Mouse (Mus musculus) MEL (cell line): ENCODE measurements at regions not wholly inside any gene's neighbourhood (a gene's known extent, or its start where the extent isn't known, plus 50 kb on each side); places are given as distances from the start of the nearest gene placed in this dataset.

Experiments used
- DNase-seq: peaks from one replicate; pipeline ENCODE4 v3.0.0; 2011; ENCODE audit warnings: low read depth, low spot score
- H3K27ac ChIP-seq: 2 replicates; pipeline ENCODE4 v1.5.1; 2012; ENCODE audit warnings: low read depth, mild to moderate bottlenecking, control low read depth, low read length, moderate library complexity; ENCODE audit not compliant: control insufficient read depth
- H3K27me3 ChIP-seq, 2 experiments: fragments of 150-350 bp in 1 of 2; sonication (generic) in 1 of 2; 2 replicates each; pipeline ENCODE4 v1.6.1; 2012; ENCODE audit warnings: low read length in 2 of 2, mild to moderate bottlenecking in 2 of 2, improper control_type of control experiment in 1 of 2, moderate library complexity in 1 of 2; ENCODE audit not compliant: insufficient read depth in 2 of 2, control insufficient read depth in 1 of 2
- H3K36me3 ChIP-seq, 2 experiments: 2 replicates each; pipeline ENCODE4 v1.6.1; 2012 to 2014; ENCODE audit warnings: low read length in 2 of 2, improper control_type of control experiment in 1 of 2, inconsistent platforms in 1 of 2, mild to moderate bottlenecking in 1 of 2; ENCODE audit not compliant: insufficient read depth in 2 of 2, control insufficient read depth in 1 of 2
- H3K4me1 ChIP-seq, 2 experiments: fragments of 150-350 bp in 1 of 2; sonication (generic) in 1 of 2; 2 replicates each; pipeline ENCODE4 v1.6.1; 2012; ENCODE audit warnings: low read length in 2 of 2, improper control_type of control experiment in 1 of 2, mild to moderate bottlenecking in 1 of 2; ENCODE audit not compliant: insufficient read depth in 2 of 2, control insufficient read depth in 1 of 2
- H3K4me3 ChIP-seq, 2 experiments: fragments of 150-350 bp in 1 of 2; sonication (generic) in 1 of 2; 2 replicates each; pipeline ENCODE4 v1.5.1; 2012; ENCODE audit warnings: low read depth in 2 of 2, low read length in 2 of 2, mild to moderate bottlenecking in 2 of 2, moderate library complexity in 2 of 2, control low read depth in 1 of 2, improper control_type of control experiment in 1 of 2; ENCODE audit not compliant: control insufficient read depth in 1 of 2, insufficient read depth in 1 of 2
- H3K79me2 ChIP-seq: 2 replicates; pipeline ENCODE4 v1.6.1; 2012; ENCODE audit warnings: mild to moderate bottlenecking, low read length, moderate library complexity; ENCODE audit not compliant: control insufficient read depth, poor library complexity, insufficient read depth
- H3K9ac ChIP-seq: 2 replicates; pipeline ENCODE4 v1.6.1; 2012; ENCODE audit warnings: low read depth, mild to moderate bottlenecking, control low read depth, low read length, moderate library complexity; ENCODE audit not compliant: control insufficient read depth, poor library complexity, severe bottlenecking
- H3K9me3 ChIP-seq: fragments of 150-350 bp; sonication (generic); replicated peaks from 2 replicates; pipeline ENCODE4 v1.6.1; 2012; ENCODE audit warnings: mild to moderate bottlenecking, low read length, improper control_type of control experiment, moderate library complexity; ENCODE audit not compliant: insufficient read depth
- BHLHE40 ChIP-seq: IDR thresholded peaks from 2 replicates; pipeline ENCODE4 v1.6.1; 2012; ENCODE audit warnings: low read depth, mild to moderate bottlenecking, inconsistent platforms, low read length, improper control_type of control experiment, borderline replicate concordance
- CHD1 ChIP-seq: IDR thresholded peaks from 2 replicates; pipeline ENCODE4 v1.6.1; 2012; ENCODE audit warnings: low read depth, mild to moderate bottlenecking, inconsistent platforms, low read length, improper control_type of control experiment
- CHD2 ChIP-seq: IDR thresholded peaks from 2 replicates; pipeline ENCODE4 v1.6.1; 2011; ENCODE audit warnings: low read length, improper control_type of control experiment
- CTCF ChIP-seq, 3 experiments: IDR thresholded peaks in 2 of 3; conservative IDR thresholded peaks in 1 of 3; 2 replicates each; pipeline ENCODE4 v1.5.1; 2011 to 2012; ENCODE audit warnings: low read length in 3 of 3, low read depth in 2 of 3, mild to moderate bottlenecking in 2 of 3, improper control_type of control experiment in 1 of 3, inconsistent platforms in 1 of 3, mixed read lengths in 1 of 3, moderate library complexity in 1 of 3; ENCODE audit not compliant: control insufficient read depth in 1 of 3, insufficient read depth in 1 of 3, poor library complexity in 1 of 3, severe bottlenecking in 1 of 3
- E2F4 ChIP-seq: IDR thresholded peaks from 2 replicates; pipeline ENCODE4 v1.6.1; 2011; ENCODE audit warnings: low read depth, low read length, improper control_type of control experiment, borderline replicate concordance
- ELF1 ChIP-seq: IDR thresholded peaks from 2 replicates; pipeline ENCODE4 v1.6.1; 2014; ENCODE audit warnings: low read depth, mild to moderate bottlenecking, inconsistent platforms, low read length, improper control_type of control experiment, moderate library complexity
- EP300 ChIP-seq, 2 experiments: IDR thresholded peaks; 2 replicates each; pipeline ENCODE4 v1.6.1; 2011; ENCODE audit warnings: improper control_type of control experiment in 2 of 2, low read length in 2 of 2, low read depth in 1 of 2, mild to moderate bottlenecking in 1 of 2
- ETS1 ChIP-seq: IDR thresholded peaks from 2 replicates; pipeline ENCODE4 v1.6.1; 2012; ENCODE audit warnings: low read depth, mild to moderate bottlenecking, inconsistent platforms, low read length, improper control_type of control experiment, moderate library complexity
- GABPA ChIP-seq: IDR thresholded peaks from 2 replicates; pipeline ENCODE4 v1.6.1; 2012; ENCODE audit warnings: low read depth, mild to moderate bottlenecking, inconsistent platforms, low read length, improper control_type of control experiment, moderate library complexity
- GATA1 ChIP-seq: IDR thresholded peaks from 2 replicates; pipeline ENCODE4 v1.6.1; 2011; ENCODE audit warnings: low read depth, low read length, improper control_type of control experiment
- JUND ChIP-seq: IDR thresholded peaks from 2 replicates; pipeline ENCODE4 v1.6.1; 2011; ENCODE audit warnings: low read depth, mild to moderate bottlenecking, improper control_type of control experiment, low read length
- MAX ChIP-seq: IDR thresholded peaks from 2 replicates; pipeline ENCODE4 v1.6.1; 2011; ENCODE audit warnings: low read length, improper control_type of control experiment
- MAZ ChIP-seq: IDR thresholded peaks from 2 replicates; pipeline ENCODE4 v1.6.1; 2012; ENCODE audit warnings: low read depth, mild to moderate bottlenecking, inconsistent platforms, low read length, improper control_type of control experiment
- MEF2A ChIP-seq: IDR thresholded peaks from 2 replicates; pipeline ENCODE4 v1.6.1; 2014; ENCODE audit warnings: low read depth, mild to moderate bottlenecking, inconsistent platforms, low read length, improper control_type of control experiment; ENCODE audit not compliant: poor library complexity, insufficient replicate concordance, severe bottlenecking; ENCODE audit errors: extremely low read depth
- MXI1 ChIP-seq: IDR thresholded peaks from 2 replicates; pipeline ENCODE4 v1.6.1; 2011; ENCODE audit warnings: mild to moderate bottlenecking, low read depth, low read length, improper control_type of control experiment
- MYB ChIP-seq: IDR thresholded peaks from 2 replicates; pipeline ENCODE4 v1.6.1; 2011; ENCODE audit warnings: mild to moderate bottlenecking, low read depth, low read length, improper control_type of control experiment
- MYC ChIP-seq: IDR thresholded peaks from 2 replicates; pipeline ENCODE4 v1.6.1; 2011; ENCODE audit warnings: low read depth, mild to moderate bottlenecking, low read length, improper control_type of control experiment, moderate library complexity
- POLR2A ChIP-seq, 2 experiments: IDR thresholded peaks; 2 replicates each; pipeline ENCODE4 v1.6.1; 2011 to 2012; ENCODE audit warnings: low read length in 2 of 2, mild to moderate bottlenecking in 2 of 2, control low read depth in 1 of 2, improper control_type of control experiment in 1 of 2, low read depth in 1 of 2, moderate library complexity in 1 of 2; ENCODE audit not compliant: control insufficient read depth in 1 of 2, insufficient read depth in 1 of 2, poor library complexity in 1 of 2
- POLR2AphosphoS5 ChIP-seq: IDR thresholded peaks from 2 replicates; pipeline ENCODE4 v1.6.1; 2012; ENCODE audit warnings: low read depth, borderline replicate concordance, mild to moderate bottlenecking, inconsistent platforms, low read length, moderate library complexity, mixed read lengths
- RAD21 ChIP-seq: IDR thresholded peaks from 2 replicates; pipeline ENCODE4 v1.6.1; 2011; ENCODE audit warnings: mild to moderate bottlenecking, low read depth, low read length, improper control_type of control experiment
- RCOR1 ChIP-seq: IDR thresholded peaks from 2 replicates; pipeline ENCODE4 v1.6.1; 2012; ENCODE audit warnings: low read depth, mild to moderate bottlenecking, inconsistent platforms, low read length, improper control_type of control experiment
- SIN3A ChIP-seq: IDR thresholded peaks from 2 replicates; pipeline ENCODE4 v1.6.1; 2012; ENCODE audit warnings: low read length, improper control_type of control experiment, inconsistent platforms
- TAL1 ChIP-seq: IDR thresholded peaks from 2 replicates; pipeline ENCODE4 v1.6.1; 2012; ENCODE audit warnings: mild to moderate bottlenecking, inconsistent platforms, low read length, moderate library complexity, mixed read lengths
- TBP ChIP-seq: IDR thresholded peaks from 2 replicates; pipeline ENCODE4 v1.8.0; 2011; ENCODE audit warnings: low read depth, low read length, improper control_type of control experiment
- TCF12 ChIP-seq: IDR thresholded peaks from 2 replicates; pipeline ENCODE4 v1.6.1; 2014; ENCODE audit warnings: low read depth, mild to moderate bottlenecking, inconsistent platforms, low read length, improper control_type of control experiment, moderate library complexity
- USF1 ChIP-seq: IDR thresholded peaks from 2 replicates; pipeline ENCODE4 v1.6.1; 2014; ENCODE audit warnings: low read depth, mild to moderate bottlenecking, inconsistent platforms, low read length, improper control_type of control experiment, moderate library complexity
- USF2 ChIP-seq, 2 experiments: IDR thresholded peaks; 2 replicates each; pipeline ENCODE4 v1.6.1; 2011 to 2012; ENCODE audit warnings: improper control_type of control experiment in 2 of 2, low read length in 2 of 2, borderline replicate concordance in 1 of 2, inconsistent platforms in 1 of 2, low read depth in 1 of 2, mild to moderate bottlenecking in 1 of 2; ENCODE audit not compliant: insufficient read depth in 1 of 2
- ZKSCAN1 ChIP-seq: IDR thresholded peaks from 2 replicates; pipeline ENCODE4 v1.6.1; 2012; ENCODE audit warnings: low read depth, mild to moderate bottlenecking, inconsistent platforms, low read length, improper control_type of control experiment, moderate library complexity
- ZNF384 ChIP-seq: IDR thresholded peaks from 2 replicates; pipeline ENCODE4 v1.6.1; 2012; ENCODE audit warnings: low read depth, mild to moderate bottlenecking, inconsistent platforms, low read length, improper control_type of control experiment

DNA sequence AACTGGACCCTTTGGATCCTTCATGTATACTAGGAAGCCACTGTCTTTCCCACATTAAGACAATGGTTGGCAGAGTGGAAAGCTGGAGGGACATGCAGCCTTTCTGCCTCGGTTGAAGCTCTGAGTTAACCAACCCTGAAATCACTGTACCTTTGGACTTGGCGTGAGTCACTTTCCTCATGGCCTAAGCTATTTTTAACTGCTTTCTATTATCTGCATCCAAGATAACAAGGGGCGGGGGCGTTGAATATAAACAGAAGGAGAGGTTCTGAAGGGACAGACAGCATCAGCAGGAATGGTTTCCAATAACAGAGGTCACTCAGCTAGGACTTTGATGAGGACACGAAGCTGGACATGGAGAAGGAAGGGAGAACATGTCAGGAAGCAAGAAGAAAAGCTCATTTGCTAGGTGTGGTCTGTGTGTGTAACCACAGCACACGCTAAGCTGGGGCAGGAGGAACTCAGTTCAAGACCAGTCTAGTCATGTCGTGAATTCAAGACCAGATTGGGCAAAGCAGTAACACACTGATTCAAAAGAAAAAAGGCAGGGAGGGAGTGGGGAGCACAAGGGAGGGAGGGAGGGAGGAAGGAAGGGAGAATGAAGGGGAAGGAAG is 64.1 kb upstream of the Armc2 start:
- no peaks in the 10 kb centered on the region for H3K79me2 ChIP-seq
- H3K36me3 ChIP-seq: peaks cover 0 to 6% of the 10 kb centered on the region in 2 experiments; a peak in 2 of 4 replicates
- no peak overlapping the region for H3K4me3 ChIP-seq
- no peak overlapping the region for H3K9ac ChIP-seq
- H3K9me3 ChIP-seq: no peaks in the 10 kb centered on the region
- peak; percentile 29 for DNase-seq
- no peaks in the 10 kb centered on the region; a peak in 1 of 4 replicates for H3K27me3 ChIP-seq
- TF ChIP-seq ETS1 (peak; percentile 44; the same call in 1 of the 2 replicates), BHLHE40 (0 out of 2 replicates have a peak, but pooled peaks have one; percentile 13), GATA1 (peak; percentile 44), MAZ (no peak), MEF2A (peak; percentile 95; the same call in 1 of the 2 replicates), EP300 (IDR thresholded peaks at IDR 0.05; ENCODE audit: low read depth in 1 of 2, low read length in 2 of 2) (peak in 1 of 2 experiments; percentile 28; a peak in 1 of 4 replicates), ZKSCAN1 (no peak)
- H3K27ac ChIP-seq: no peak overlapping the region
- peaks cover 4 to 8% of the 10 kb centered on the region in 2 experiments for H3K4me1 ChIP-seq

GRCm38 (mm10) chr10:42079775-42080174 is 61.5 kb upstream of the Armc2 start:
- Histone ChIP-seq H3K4me3 (no peak overlapping the region), H3K27me3 (no peaks in the 10 kb centered on the region; a peak in 1 of 4 replicates), H3K9me3 (no peaks in the 10 kb centered on the region)
- peak; percentile 83 for DNase-seq
- no peak for TF ChIP-seq TBP
- TF ChIP-seq EP300 (IDR thresholded peaks at IDR 0.05; ENCODE audit: low read depth in 1 of 2, low read length in 2 of 2): peak in 1 of 2 experiments; percentile 63; a peak in 1 of 4 replicates
- TF ChIP-seq TCF12: peak; percentile 37; the same call in 1 of the 2 replicates
- no peak for TF ChIP-seq E2F4
- TF ChIP-seq USF1: no peak
- no peak for TF ChIP-seq CTCF (IDR thresholded peaks at IDR 0.05 in 2 of 3, conservative IDR thresholded peaks at IDR 0.05 in 1 of 3; ENCODE audit: control insufficient read depth in 1 of 3, insufficient read depth in 1 of 3, low read depth in 2 of 3, low read length in 3 of 3, poor library complexity in 1 of 3, severe bottlenecking in 1 of 3)
- TF ChIP-seq TAL1: peak; percentile 24; the same call in 1 of the 2 replicates
- no peak for TF ChIP-seq ZKSCAN1
- TF ChIP-seq MXI1: no peak; the same call in 1 of the 2 replicates
- no peak for TF ChIP-seq POLR2A (IDR thresholded peaks at IDR 0.05; ENCODE audit: control insufficient read depth in 1 of 2, insufficient read depth in 1 of 2, low read depth in 1 of 2, low read length in 2 of 2, poor library complexity in 1 of 2)
- no peak for TF ChIP-seq POLR2AphosphoS5
- TF ChIP-seq ETS1: peak; percentile 76
- TF ChIP-seq USF2 (IDR thresholded peaks at IDR 0.05; ENCODE audit: borderline replicate concordance in 1 of 2, insufficient read depth in 1 of 2, low read depth in 1 of 2, low read length in 2 of 2): no peak
- TF ChIP-seq JUND: no peak
- TF ChIP-seq CHD2: no peak
- TF ChIP-seq MAX: 0 out of 2 replicates have a peak, but pooled peaks have one; percentile 27
- TF ChIP-seq GATA1: no peak
- TF ChIP-seq MEF2A: no peak
- TF ChIP-seq RAD21: no peak
- no peak for TF ChIP-seq RCOR1
- TF ChIP-seq MYC: 0 out of 2 replicates have a peak, but pooled peaks have one; percentile 37
- TF ChIP-seq ELF1: no peak
- no peak for TF ChIP-seq MYB
- TF ChIP-seq BHLHE40: no peak
- TF ChIP-seq GABPA: no peak
- TF ChIP-seq SIN3A: peak; percentile 29; the same call in 1 of the 2 replicates
- no peak for TF ChIP-seq CHD1
- TF ChIP-seq ZNF384: no peak
- TF ChIP-seq, all 39 proteins: peak for 7
- H3K27ac ChIP-seq: no peak overlapping the region
- peaks cover 0 to 6% of the 10 kb centered on the region in 2 experiments; a peak in 2 of 4 replicates for H3K36me3 ChIP-seq
- H3K9ac ChIP-seq: no peak overlapping the region
- peaks cover 4 to 8% of the 10 kb centered on the region in 2 experiments for H3K4me1 ChIP-seq
- no peaks in the 10 kb centered on the region for H3K79me2 ChIP-seq
